Comparison of ENCODE assay signal across 28 mouse cellular contexts in the genomic region with DNA sequence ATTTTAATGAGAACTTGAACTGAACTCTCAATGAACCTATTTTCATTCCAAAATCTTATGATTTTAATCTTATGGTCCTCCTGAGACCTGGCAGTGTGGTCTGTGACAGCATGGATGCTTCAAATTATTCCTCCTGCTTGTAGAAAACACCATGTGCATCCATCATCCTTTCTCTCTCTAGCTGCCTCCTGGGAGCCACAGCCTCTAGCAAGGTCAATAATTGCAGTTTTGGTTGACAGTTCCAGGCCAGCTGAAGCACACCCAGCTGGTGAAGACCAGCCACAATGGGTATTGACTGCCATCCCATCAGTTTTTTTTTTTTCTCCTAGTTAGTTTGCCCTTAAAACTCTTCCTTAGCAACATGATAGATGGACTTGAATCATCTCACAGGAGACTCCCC.
DNase-seq lines count a peak whose midpoint lies in the region; ATAC-seq and TF ChIP-seq lines count a peak whose summit lies in the region.
"Had no signal": no experiment of that assay in that cellular context is flagged by ENCODE, and none has a peak within 500 bp of the region (broad histone marks: within the 10 kb centered on the region; RNA-seq: fewer than 3 reads in every experiment).

No protein-coding gene starts in this region.

- H3K36me3 ChIP-seq in hindbrain, embryonic 12.5 days, result no peaks in the 10 kb centered on the region
- H3K36me3 ChIP-seq in hindbrain, embryonic 13.5 days, result no peaks in the 10 kb centered on the region
- H3K36me3 ChIP-seq in midbrain, embryonic 14.5 days (ENCODE audit: control insufficient read depth, insufficient read depth, low read length), result no peaks in the 10 kb centered on the region
- H3K36me3 ChIP-seq in midbrain, embryonic 16.5 days (ENCODE audit: control insufficient read depth, insufficient read depth, low read length), result no peaks in the 10 kb centered on the region
- H3K36me3 ChIP-seq: embryonic facial prominence, embryonic 15.5 days; forebrain, embryonic 12.5 days; heart, embryonic 13.5 days; limb, embryonic 12.5 days; liver, embryonic 15.5 days; lung, embryonic 15.5 days; midbrain, embryonic 12.5 days had no signal

- H3K27me3 ChIP-seq in hindbrain, embryonic 12.5 days, result no peaks in the 10 kb centered on the region
- H3K27me3 ChIP-seq in hindbrain, embryonic 13.5 days, result no peaks in the 10 kb centered on the region
- no peaks in the 10 kb centered on the region for H3K27me3 ChIP-seq in midbrain, embryonic 14.5 days (ENCODE audit: control insufficient read depth, insufficient read depth, low read length)
- H3K27me3 ChIP-seq in midbrain, embryonic 16.5 days (ENCODE audit: control insufficient read depth, insufficient read depth, low read depth, low read length), result no peaks in the 10 kb centered on the region
- H3K27me3 ChIP-seq: CH12.LX; embryonic facial prominence, embryonic 15.5 days; forebrain, embryonic 12.5 days; heart, embryonic 13.5 days; limb, embryonic 12.5 days; liver, embryonic 15.5 days; lung, embryonic 15.5 days; midbrain, embryonic 12.5 days had no signal

- TF ChIP-seq POLR2A in brain, embryonic 14.5 days (IDR thresholded peaks at IDR 0.05; ENCODE audit: borderline replicate concordance, extremely low read depth, insufficient read depth, insufficient read length, poor library complexity, severe bottlenecking), result no peak

- no peaks in the 10 kb centered on the region for H3K9me3 ChIP-seq in hindbrain, embryonic 12.5 days (replicated peaks)
- no peaks in the 10 kb centered on the region for H3K9me3 ChIP-seq in hindbrain, embryonic 13.5 days
- no peaks in the 10 kb centered on the region for H3K9me3 ChIP-seq in midbrain, embryonic 14.5 days (ENCODE audit: control insufficient read depth, low read length)
- no peaks in the 10 kb centered on the region for H3K9me3 ChIP-seq in midbrain, embryonic 16.5 days (replicated peaks; ENCODE audit: control insufficient read depth, low read length, poor library complexity, severe bottlenecking)
- H3K9me3 ChIP-seq: embryonic facial prominence, embryonic 15.5 days; forebrain, embryonic 12.5 days; heart, embryonic 13.5 days; limb, embryonic 12.5 days; liver, embryonic 15.5 days; lung, embryonic 15.5 days; midbrain, embryonic 12.5 days had no signal

- TF ChIP-seq CTCF in brain, embryonic 14.5 days (IDR thresholded peaks at IDR 0.05; ENCODE audit: borderline replicate concordance, extremely low read depth, insufficient read depth, insufficient read length), result no peak

- H3K4me3 ChIP-seq in hindbrain, embryonic 12.5 days, result no peak overlapping the region
- no peak overlapping the region for H3K4me3 ChIP-seq in hindbrain, embryonic 13.5 days
- H3K4me3 ChIP-seq in midbrain, embryonic 14.5 days (replicated peaks; ENCODE audit: low read depth, low read length), result no peak overlapping the region
- no peak overlapping the region for H3K4me3 ChIP-seq in midbrain, embryonic 16.5 days (ENCODE audit: low read depth, low read length)
- H3K4me3 ChIP-seq: embryonic facial prominence, embryonic 15.5 days; forebrain, embryonic 12.5 days; heart, embryonic 13.5 days; left cerebral cortex, adult 2 months; limb, embryonic 12.5 days; liver, embryonic 15.5 days; lung, embryonic 15.5 days; midbrain, embryonic 12.5 days had no signal

- H3K4me1 ChIP-seq in hindbrain, embryonic 12.5 days, result no peaks in the 10 kb centered on the region
- H3K4me1 ChIP-seq in hindbrain, embryonic 13.5 days (replicated peaks), result no peaks in the 10 kb centered on the region
- no peaks in the 10 kb centered on the region for H3K4me1 ChIP-seq in midbrain, embryonic 14.5 days (ENCODE audit: control insufficient read depth, insufficient read depth, low read length)
- no peaks in the 10 kb centered on the region for H3K4me1 ChIP-seq in midbrain, embryonic 16.5 days (ENCODE audit: control insufficient read depth, insufficient read depth, low read length)
- H3K4me1 ChIP-seq: embryonic facial prominence, embryonic 15.5 days; forebrain, embryonic 12.5 days; heart, embryonic 13.5 days; limb, embryonic 12.5 days; liver, embryonic 15.5 days; lung, embryonic 15.5 days; midbrain, embryonic 12.5 days had no signal

- no peak overlapping the region for H3K9ac ChIP-seq in hindbrain, embryonic 12.5 days
- H3K9ac ChIP-seq in hindbrain, embryonic 13.5 days, result no peak overlapping the region
- no peak overlapping the region for H3K9ac ChIP-seq in midbrain, embryonic 14.5 days (replicated peaks; ENCODE audit: low read length)
- H3K9ac ChIP-seq in midbrain, embryonic 16.5 days (ENCODE audit: low read depth, low read length), result no peak overlapping the region
- H3K9ac ChIP-seq: embryonic facial prominence, embryonic 15.5 days; forebrain, embryonic 12.5 days; forebrain, postnatal 0 days; heart, embryonic 13.5 days; limb, embryonic 12.5 days; liver, embryonic 15.5 days; lung, embryonic 15.5 days; midbrain, embryonic 12.5 days had no signal

- peak; percentile 0 for DNase-seq in embryo, embryonic 10.5 days (ENCODE audit: low spot score)
- no peak for DNase-seq in embryo, embryonic 9.5 days (ENCODE audit: extremely low spot score)
- peak; percentile 34 for DNase-seq in midbrain, embryonic 14.5 days
- peak; percentile 26 for DNase-seq in brain, embryonic 14.5 days (ENCODE audit: low read depth)
- no peak for DNase-seq in ovary, postnatal 36 days (ENCODE audit: low spot score)
- DNase-seq: adrenal gland, adult 2 months; adrenal gland, postnatal 36 days; cerebellum, adult 2 months; cerebellum, postnatal 14 days; forebrain, postnatal 0 days; heart, postnatal 10 days; kidney, adult 11 months; lung, postnatal 36 days; right cerebral cortex, postnatal 14 days had no signal

- peak; percentile 78 for ATAC-seq in hindbrain, embryonic 12.5 days (ENCODE audit: low FRiP score)
- no peak for ATAC-seq in hindbrain, embryonic 13.5 days (ENCODE audit: low FRiP score)
- no peak; the same call in 1 of the 2 replicates for ATAC-seq in midbrain, embryonic 14.5 days (ENCODE audit: low FRiP score, low TSS enrichment)
- no peak for ATAC-seq in midbrain, embryonic 16.5 days
- ATAC-seq: activated CD4-positive, CD25-positive, alpha-beta regulatory T cell, adult 4 months; forebrain, postnatal 0 days; inflammation-experienced regulatory T-cells, adult 6 months had no signal

- H3K27ac ChIP-seq in hindbrain, embryonic 12.5 days, result no peak overlapping the region
- no peak overlapping the region for H3K27ac ChIP-seq in hindbrain, embryonic 13.5 days
- H3K27ac ChIP-seq in midbrain, embryonic 14.5 days (replicated peaks; ENCODE audit: low read depth, low read length), result no peak overlapping the region
- no peak overlapping the region for H3K27ac ChIP-seq in midbrain, embryonic 16.5 days (ENCODE audit: low read length)
- H3K27ac ChIP-seq: embryonic facial prominence, embryonic 15.5 days; forebrain, embryonic 12.5 days; heart, embryonic 13.5 days; left cerebral cortex, adult 2 months; limb, embryonic 12.5 days; liver, embryonic 15.5 days; lung, embryonic 15.5 days; midbrain, embryonic 12.5 days had no signal

- no peak overlapping the region for H3K4me2 ChIP-seq in hindbrain, embryonic 12.5 days (replicated peaks)
- no peak overlapping the region for H3K4me2 ChIP-seq in hindbrain, embryonic 13.5 days
- H3K4me2 ChIP-seq in midbrain, embryonic 14.5 days (ENCODE audit: low read length), result no peak overlapping the region
- H3K4me2 ChIP-seq in midbrain, embryonic 16.5 days (ENCODE audit: low read length), result no peak overlapping the region
- H3K4me2 ChIP-seq: embryonic facial prominence, embryonic 15.5 days; forebrain, embryonic 12.5 days; heart, embryonic 13.5 days; limb, embryonic 12.5 days; liver, embryonic 15.5 days; lung, embryonic 15.5 days; midbrain, embryonic 12.5 days had no signal

Comparison
In these comparisons a context has a peak if more than half of its experiments do, and no peak if none do; other contexts are left out.
1. DNase-seq: peak in embryo, embryonic 10.5 days (single experiment), midbrain, embryonic 14.5 days (single experiment) and brain, embryonic 14.5 days (single experiment); none in embryo, embryonic 9.5 days (single experiment) and ovary, postnatal 36 days (single experiment).